Mouse (Mus musculus) bone marrow macrophage, adult 2 months (primary cell): ENCODE measurements around the gene Mrgpra6.

ENCODE experiments used
- CTCF ChIP-seq: IDR thresholded peaks from 2 replicates; pipeline ENCODE4 v1.5.1; 2012; ENCODE audit warnings: low read depth, mild to moderate bottlenecking, low read length, moderate library complexity
- POLR2A ChIP-seq: IDR thresholded peaks from 2 replicates; pipeline ENCODE4 v1.6.1; 2012; ENCODE audit warnings: mild to moderate bottlenecking, low read depth, low read length, borderline replicate concordance

- TF ChIP-seq POLR2A (no peak), CTCF (no peak)
Observed at GRCm38 (mm10) chr7:47252770-47253169, 48.0 kb upstream of the Mrgpra6 start, which contains the start of gene Mrgpra9.
